Mouse (Mus musculus) lung, postnatal 0 days (tissue): Measurements from ENCODE around the gene Ctxn1.

Source experiments
- CTCF ChIP-seq: IDR thresholded peaks from 2 replicates; pipeline ENCODE4 v1.5.1; 2016; ENCODE audit warnings: antibody characterized with exemption, mild to moderate bottlenecking
- EP300 ChIP-seq: IDR thresholded peaks from 2 replicates; pipeline ENCODE4 v1.6.1; 2016; ENCODE audit warnings: antibody characterized with exemption, mild to moderate bottlenecking, control low read depth

DNA sequence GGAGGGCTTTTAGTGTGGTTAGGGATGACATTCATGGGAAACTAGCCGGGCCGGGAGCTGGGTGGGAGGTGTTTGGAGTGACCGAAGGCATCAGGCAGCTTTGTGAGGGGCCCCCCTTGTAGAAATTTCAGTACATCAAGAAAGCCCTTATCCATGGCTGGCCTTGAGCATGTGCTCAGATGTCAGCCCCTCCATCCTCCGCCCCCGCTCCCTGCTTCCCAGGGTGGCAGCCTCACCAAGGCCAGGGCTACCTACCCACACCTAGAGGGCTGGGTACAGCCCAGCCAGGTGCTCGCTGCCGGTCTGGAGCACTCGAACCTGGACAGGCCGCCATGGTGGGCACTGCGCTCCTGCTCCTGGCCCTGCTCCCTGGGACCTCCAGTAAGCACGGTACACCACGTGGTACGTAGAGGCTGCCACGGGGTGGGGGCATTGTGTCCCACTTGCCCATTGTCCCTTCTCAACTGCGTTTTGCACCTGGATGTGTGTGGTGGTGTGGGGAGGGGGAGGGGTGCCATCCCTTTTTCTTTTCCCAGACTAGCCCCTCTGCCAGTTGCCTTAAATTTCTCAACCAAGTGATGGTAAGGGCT is 11.0 kb downstream of the Ctxn1 start, which contains the start of gene Tgfbr3l:
- TF ChIP-seq CTCF = no peak
- no peak for TF ChIP-seq EP300
